39 mouse cellular contexts compared by ENCODE assay signal in the genomic region with DNA sequence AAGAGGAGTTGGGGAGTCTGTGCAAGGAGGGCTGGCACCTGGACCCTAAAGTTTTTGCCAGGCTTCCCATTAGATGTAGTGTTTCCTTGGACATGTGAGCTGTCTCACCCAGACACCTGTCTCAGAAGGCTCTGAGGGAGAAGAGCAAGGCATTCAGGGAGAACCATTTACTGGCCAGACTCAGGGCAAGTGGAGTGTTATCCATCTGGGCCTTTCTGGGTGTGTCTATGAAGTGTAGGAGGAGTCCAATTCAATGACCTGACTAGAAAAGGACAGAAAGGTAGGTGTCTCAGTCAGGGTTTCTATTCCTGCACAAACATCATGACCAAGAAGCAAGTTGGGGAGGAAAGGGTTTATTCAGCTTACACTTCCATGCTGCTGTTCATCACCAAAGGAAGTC. TPM values are rescaled to one million over a fixed set of nuclear protein-coding genes. Genes with fewer than 3 reads are reported as not detected.
"Had no signal": no experiment of that assay in that cellular context is flagged by ENCODE, and none has a peak within 500 bp of the region (broad histone marks: within the 10 kb centered on the region; RNA-seq: fewer than 3 reads in every experiment).

No protein-coding gene starts in this region.

- DNase-seq: heart, postnatal 10 days; heart, postnatal 14 days; heart, postnatal 36 days; heart, postnatal 4 days; kidney, adult 11 months; kidney, adult 18-20 months; kidney, adult 2 months; kidney, adult 8-10 months; kidney, adult 9 months; kidney, postnatal 10 days; kidney, postnatal 14 days; kidney, postnatal 25 days; kidney, postnatal 36 days; kidney, postnatal 4 days; layer of hippocampus, adult 9-11 months; layer of hippocampus, postnatal 36 days had no signal

- H3K27ac ChIP-seq: heart, embryonic 13.5 days; heart, embryonic 15.5 days; hindbrain, embryonic 10.5 days; hindbrain, embryonic 12.5 days; hindbrain, embryonic 13.5 days; hindbrain, embryonic 14.5 days; hindbrain, embryonic 15.5 days; hindbrain, postnatal 0 days; intestine, embryonic 15.5 days; kidney, embryonic 15.5 days; kidney, postnatal 0 days; layer of hippocampus, adult 2 months; left cerebral cortex, adult 2 months had no signal

- H3K4me3 ChIP-seq: heart, embryonic 12.5 days; intestine, embryonic 15.5 days had no signal

RNA-seq across cellular contexts. Expression of gene Gm45618, which starts 48.8 kb away (rescaled TPM):
- total RNA-seq: heart, postnatal 10 days; heart, postnatal 14 days; heart, postnatal 25 days; heart, postnatal 36 days; heart, postnatal 4 days; hematopoietic stem cell, adult 5-6 weeks; hindbrain, postnatal 0 days; layer of hippocampus, adult 18-20 months; layer of hippocampus, adult 2 months; layer of hippocampus, adult 8-10 months; layer of hippocampus, postnatal 10 days; layer of hippocampus, postnatal 14 days; layer of hippocampus, postnatal 25 days; layer of hippocampus, postnatal 36 days; left cerebral cortex, adult 18-20 months; left cerebral cortex, adult 2 months; left cerebral cortex, adult 8-10 months had no signal
